7 mouse cellular contexts compared by ENCODE assay signal in genomic region chr16:31932840-31933697, GRCm38 (mm10). TPM values are rescaled to one million over a fixed set of nuclear protein-coding genes. Genes with fewer than 3 reads are reported as not detected.
DNase-seq lines count a peak whose midpoint lies in the region; ATAC-seq and TF ChIP-seq lines count a peak whose summit lies in the region.

No protein-coding gene starts in this region.

- peak overlapping the region; percentile 84 for H3K27ac ChIP-seq in embryonic facial prominence, embryonic 10.5 days (replicated peaks)
- no peak overlapping the region for H3K27ac ChIP-seq in limb, embryonic 11.5 days (replicated peaks; ENCODE audit: low read depth, low read length)
- H3K27ac ChIP-seq in midbrain, embryonic 13.5 days, result peak overlapping the region; percentile 97
- H3K27ac ChIP-seq in small intestine, adult 2 months (ENCODE audit: insufficient read depth, low read depth, low read length), result peak overlapping the region; percentile 17; the same call in 1 of the 2 replicates

- ATAC-seq in limb, embryonic 11.5 days (ENCODE audit: insufficient number of reproducible peaks, low FRiP score, low TSS enrichment, low read depth), result peak; percentile 85
- ATAC-seq in midbrain, embryonic 13.5 days, result peak; percentile 98

- peaks cover 69% of the 10 kb centered on the region for H3K27me3 ChIP-seq in embryonic facial prominence, embryonic 10.5 days (replicated peaks; ENCODE audit: low read depth, poor library complexity, severe bottlenecking)
- H3K27me3 ChIP-seq in limb, embryonic 11.5 days (ENCODE audit: control insufficient read depth, insufficient read depth, low read length), result peaks cover 37% of the 10 kb centered on the region
- H3K27me3 ChIP-seq in midbrain, embryonic 13.5 days, result peaks cover 23% of the 10 kb centered on the region
- H3K27me3 ChIP-seq in small intestine, adult 2 months (ENCODE audit: control insufficient read depth, insufficient read depth, low read length), result peaks cover 22% of the 10 kb centered on the region

- TF ChIP-seq CTCF in small intestine, adult 2 months (IDR thresholded peaks at IDR 0.05; ENCODE audit: extremely low read depth, insufficient read length, insufficient replicate concordance, low read depth, low read length), result peak; percentile 85

- H3K9me3 ChIP-seq in embryonic facial prominence, embryonic 10.5 days, result no peaks in the 10 kb centered on the region
- no peaks in the 10 kb centered on the region for H3K9me3 ChIP-seq in limb, embryonic 11.5 days (ENCODE audit: control insufficient read depth, low read length)
- no peaks in the 10 kb centered on the region for H3K9me3 ChIP-seq in midbrain, embryonic 13.5 days

- peak overlapping the region; percentile 54 for H3K9ac ChIP-seq in limb, embryonic 11.5 days (ENCODE audit: low read length)
- peak overlapping the region; percentile 74 for H3K9ac ChIP-seq in midbrain, embryonic 13.5 days (replicated peaks)

- under 1% methylated on average over 50 of the region's 50 CpGs for WGBS in embryonic facial prominence, embryonic 10.5 days
- 2% methylated on average over 50 of the region's 50 CpGs for WGBS in limb, embryonic 11.5 days
- under 1% methylated on average over 50 of the region's 50 CpGs for WGBS in midbrain, embryonic 13.5 days
- 1% methylated on average over 50 of the region's 50 CpGs for WGBS in small intestine, adult 2 months

- H3K4me3 ChIP-seq in embryonic facial prominence, embryonic 10.5 days, result peak overlapping the region; percentile 67
- peak overlapping the region; percentile 42 for H3K4me3 ChIP-seq in limb, embryonic 11.5 days (ENCODE audit: low read depth, low read length)
- peak overlapping the region; percentile 47 for H3K4me3 ChIP-seq in midbrain, embryonic 13.5 days (replicated peaks)
- H3K4me3 ChIP-seq in small intestine, adult 2 months (ENCODE audit: low read depth, low read length), result peak overlapping the region; percentile 66

- no peaks in the 10 kb centered on the region for H3K36me3 ChIP-seq in embryonic facial prominence, embryonic 10.5 days (replicated peaks)
- H3K36me3 ChIP-seq in limb, embryonic 11.5 days (ENCODE audit: control insufficient read depth, insufficient read depth, low read length), result no peaks in the 10 kb centered on the region
- no peaks in the 10 kb centered on the region for H3K36me3 ChIP-seq in midbrain, embryonic 13.5 days
- no peaks in the 10 kb centered on the region for H3K36me3 ChIP-seq in small intestine, adult 2 months (ENCODE audit: control insufficient read depth, insufficient read depth, low read length)

- peaks cover 51% of the 10 kb centered on the region for H3K4me1 ChIP-seq in embryonic facial prominence, embryonic 10.5 days
- 0 out of 2 replicates have a peak, but pooled peaks cover 7% of the 10 kb centered on the region for H3K4me1 ChIP-seq in limb, embryonic 11.5 days (ENCODE audit: control insufficient read depth, insufficient read depth, low read length)
- peaks cover 36% of the 10 kb centered on the region for H3K4me1 ChIP-seq in midbrain, embryonic 13.5 days (replicated peaks)
- peaks cover 11% of the 10 kb centered on the region for H3K4me1 ChIP-seq in small intestine, adult 2 months (ENCODE audit: control insufficient read depth, insufficient read depth, insufficient read length, low read length)

- no peak for TF ChIP-seq POLR2A in small intestine, adult 2 months (IDR thresholded peaks at IDR 0.05; ENCODE audit: low read depth, low read length)

- DNase-seq in adrenal gland, postnatal 25 days, result peak; percentile 81
- peak; percentile 93 for DNase-seq in embryonic facial prominence, embryonic 10.5 days (ENCODE audit: low spot score)
- DNase-seq in heart, adult 18-20 months, result peak; percentile 87 to 93
- DNase-seq in kidney, adult 18-20 months, result peak; percentile 81
- DNase-seq in limb, embryonic 11.5 days (ENCODE audit: low spot score), result peak; percentile 90

- peak overlapping the region; percentile 78 for H3K4me2 ChIP-seq in limb, embryonic 11.5 days (ENCODE audit: low read depth, severe bottlenecking)
- peak overlapping the region; percentile 78 for H3K4me2 ChIP-seq in midbrain, embryonic 13.5 days (replicated peaks)

RNA-seq across cellular contexts. Expression of gene Pigz, which starts 0.6 kb away (rescaled TPM):
- total RNA-seq in adrenal gland, postnatal 25 days (2021), result not detected in 2 replicates
- 1.3 and 1.8 TPM in 2 replicates for polyA plus RNA-seq in embryonic facial prominence, embryonic 10.5 days (2016; fragmentation: Nextera tagmentation; extraction: Ambion mirVana)
- 1 to 10 TPM; 2.2 to 3.5 TPM for total RNA-seq in heart, adult 18-20 months (2021)
- polyA plus RNA-seq in limb, embryonic 11.5 days (2014; fragmentation: Nextera tagmentation; extraction: Ambion mirVana), result 0.25 and 0.67 TPM in 2 replicates
- polyA plus RNA-seq in midbrain, embryonic 13.5 days (2015; fragmentation: Nextera tagmentation; extraction: Ambion mirVana), result 2.5 and 3.3 TPM in 2 replicates
- polyA plus RNA-seq in small intestine, adult 2 months (2012; rRNA removed), result 1.6 and 2.7 TPM in 2 replicates

RNA-seq across cellular contexts. Expression of gene 0610012G03Rik, which starts 15.2 kb away (rescaled TPM):
- 38.6 and 41.3 TPM in 2 replicates for total RNA-seq in adrenal gland, postnatal 25 days (2021)
- 86.7 and 87.7 TPM in 2 replicates for polyA plus RNA-seq in embryonic facial prominence, embryonic 10.5 days (2016; fragmentation: Nextera tagmentation; extraction: Ambion mirVana)
- total RNA-seq in heart, adult 18-20 months (2021), result 10 to 100 TPM; 74.8 to 79.2 TPM
- 81.6 and 88.9 TPM in 2 replicates for polyA plus RNA-seq in limb, embryonic 11.5 days (2014; fragmentation: Nextera tagmentation; extraction: Ambion mirVana)
- polyA plus RNA-seq in midbrain, embryonic 13.5 days (2015; fragmentation: Nextera tagmentation; extraction: Ambion mirVana), result 100 and 104 TPM in 2 replicates
- polyA plus RNA-seq in small intestine, adult 2 months (2012; rRNA removed), result 117 and 179 TPM in 2 replicates

RNA-seq across cellular contexts. Expression of gene Ncbp2, which starts 15.2 kb away (rescaled TPM):
- total RNA-seq in adrenal gland, postnatal 25 days (2021), result 58.4 and 69.3 TPM in 2 replicates
- 139 and 145 TPM in 2 replicates for polyA plus RNA-seq in embryonic facial prominence, embryonic 10.5 days (2016; fragmentation: Nextera tagmentation; extraction: Ambion mirVana)
- total RNA-seq in heart, adult 18-20 months (2021), result 10 to 100 TPM; 24.8 to 26.4 TPM
- polyA plus RNA-seq in limb, embryonic 11.5 days (2014; fragmentation: Nextera tagmentation; extraction: Ambion mirVana), result 160 and 161 TPM in 2 replicates
- 118 and 122 TPM in 2 replicates for polyA plus RNA-seq in midbrain, embryonic 13.5 days (2015; fragmentation: Nextera tagmentation; extraction: Ambion mirVana)
- polyA plus RNA-seq in small intestine, adult 2 months (2012; rRNA removed), result 0.36 and 0.99 TPM in 2 replicates

RNA-seq across cellular contexts. Expression of gene Meltf, which starts 54.5 kb away (rescaled TPM):
- total RNA-seq in adrenal gland, postnatal 25 days (2021), result not detected in 2 replicates
- polyA plus RNA-seq in embryonic facial prominence, embryonic 10.5 days (2016; fragmentation: Nextera tagmentation; extraction: Ambion mirVana), result 0.06 and 0.13 TPM in 2 replicates
- total RNA-seq in heart, adult 18-20 months (2021), result under 1 TPM in 1 of 2 experiments, not detected in 1; 0.08 TPM
- 0.17 and 0.23 TPM in 2 replicates for polyA plus RNA-seq in limb, embryonic 11.5 days (2014; fragmentation: Nextera tagmentation; extraction: Ambion mirVana)
- polyA plus RNA-seq in midbrain, embryonic 13.5 days (2015; fragmentation: Nextera tagmentation; extraction: Ambion mirVana), result 0.16 and 0.17 TPM in 2 replicates
- polyA plus RNA-seq in small intestine, adult 2 months (2012; rRNA removed), result 0.05 TPM in 1 of 2 replicates, not detected in the other

Comparison
In these comparisons a context has a peak if more than half of its experiments do, and no peak if none do; other contexts are left out.
1. RNA of gene Ncbp2, which starts 15.2 kb away (polyA plus RNA-seq): 160 to 161 TPM in limb, embryonic 11.5 days, 139 to 145 TPM in embryonic facial prominence, embryonic 10.5 days and 118 to 122 TPM in midbrain, embryonic 13.5 days; 0.36 to 0.99 TPM in small intestine, adult 2 months; every median in the first group is over 10 times any median in the second.
2. Peak in every context shown above with its lines, with median percentiles within 50 percentile points of each other: DNase-seq and H3K4me3 ChIP-seq.